Mouse (Mus musculus) layer of hippocampus, adult 8-10 months (tissue): ENCODE results near the gene Fam102a. TPM values are rescaled to one million over a fixed set of nuclear protein-coding genes. Genes with fewer than 3 reads are reported as not detected.

ENCODE experiments used
- DNase-seq, 2 experiments: peaks; one replicate each; pipeline ENCODE4 v3.0.0; 2022; ENCODE audit warnings: low spot score in 2 of 2
- total RNA-seq, 4 experiments: library from RNA; stranded (reverse); gene quantifications; 2 replicates each; pipeline ENCODE4 v1.2.4; 2022

The Fam102a gene
- total RNA-seq, 4 experiments from 2014 or later = 69.9 to 81.1 (median 75.7) TPM

DNA sequence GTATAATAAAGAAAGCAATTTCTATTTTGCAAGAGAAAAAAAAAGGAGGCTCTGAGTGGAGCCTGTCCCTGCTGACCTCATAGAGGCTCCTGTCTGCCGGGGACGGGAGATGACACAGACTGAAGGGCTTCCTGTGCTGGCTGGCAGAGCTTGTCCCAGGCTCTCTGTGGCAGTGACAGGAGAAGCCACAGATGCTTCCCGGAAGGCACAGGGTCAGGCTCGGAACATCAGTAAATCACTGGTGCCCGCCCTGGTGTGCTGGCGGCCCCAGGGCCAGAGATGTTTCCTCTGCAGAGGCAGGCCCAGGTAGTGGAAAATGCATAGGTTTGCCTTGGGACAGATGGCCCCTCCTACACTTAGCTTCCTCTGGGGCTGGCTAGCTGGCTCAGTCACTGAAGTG, 20.8 kb upstream of the Fam102a start:
- no peak for DNase-seq

DNA sequence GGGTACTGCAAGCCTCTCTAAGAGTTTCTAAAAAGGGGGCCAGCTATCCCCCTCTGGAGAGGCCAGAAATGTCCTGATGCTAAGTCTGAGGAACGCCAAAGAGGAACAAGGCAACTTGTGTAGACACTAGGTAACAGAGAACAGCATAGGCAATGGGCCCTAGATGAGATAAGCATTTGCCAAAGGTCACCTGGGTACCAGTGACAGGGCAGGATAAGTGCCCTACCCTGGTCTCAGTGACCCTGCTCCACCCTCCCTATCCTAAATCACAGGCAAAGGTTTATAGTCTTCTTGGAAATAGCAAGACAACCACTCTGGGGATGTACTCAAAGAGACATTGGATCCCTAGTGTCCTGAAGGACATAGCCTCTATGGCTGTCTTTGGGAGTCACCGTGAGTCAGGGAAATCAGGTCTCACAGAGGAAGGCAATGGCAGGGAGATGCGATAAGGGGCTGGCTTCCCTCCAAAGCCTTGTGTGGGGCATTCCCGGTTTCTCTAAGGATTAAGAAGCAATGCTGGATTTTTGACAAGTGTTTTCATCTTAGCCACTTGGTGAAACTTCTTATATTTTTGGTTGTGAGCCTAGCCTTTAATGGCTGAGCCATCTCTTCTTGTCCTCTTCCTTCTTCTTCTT, 17.8 kb upstream of the Fam102a start:
- no peak for DNase-seq

GRCm38 (mm10) chr2:32520034-32520990, 14.8 kb upstream of the Fam102a start:
- DNase-seq = no peak

DNA sequence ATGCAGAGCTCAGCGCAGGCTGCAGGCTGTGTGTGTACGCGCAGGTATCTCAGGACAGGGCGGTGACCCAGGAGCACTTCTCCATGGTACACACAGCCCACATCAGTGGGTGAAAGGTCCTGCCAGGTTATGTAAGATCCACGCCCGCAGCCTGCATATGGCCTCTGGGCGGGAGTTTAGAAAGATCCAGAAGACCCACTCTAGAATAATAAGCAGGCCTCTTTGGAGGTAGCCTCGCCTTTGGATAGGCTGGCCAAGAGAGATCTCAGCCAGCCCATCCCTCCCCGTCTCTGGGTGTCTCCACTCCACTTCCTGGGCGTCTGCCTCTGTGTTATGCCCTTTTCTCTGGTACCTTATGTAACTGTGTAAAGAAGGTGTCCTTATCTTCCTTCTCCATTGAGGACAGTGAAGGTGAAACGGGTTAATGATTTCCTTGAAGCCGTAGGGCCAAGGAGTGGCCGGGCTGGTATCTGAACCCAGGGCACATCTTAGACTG, 10.5 kb upstream of the Fam102a start:
- DNase-seq = no peak

DNA sequence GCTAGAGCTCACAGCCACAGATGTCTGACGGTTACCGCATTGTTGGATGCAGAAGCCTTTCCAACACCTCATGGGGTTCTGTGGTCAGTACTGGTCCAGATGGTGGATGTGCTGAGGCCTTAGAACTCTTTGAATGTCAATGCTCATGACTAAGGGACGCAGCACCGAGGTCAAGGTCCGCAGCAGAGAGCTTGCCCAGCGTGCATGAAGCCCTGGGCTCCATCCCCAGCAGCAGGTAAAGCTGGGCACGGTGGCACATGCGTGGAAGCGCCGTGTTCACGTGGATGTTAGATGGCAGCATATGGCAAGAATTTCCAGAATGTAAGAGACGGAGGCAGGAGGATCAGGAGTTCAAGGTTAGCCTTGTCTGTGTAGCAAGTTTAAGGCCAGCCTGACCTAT, 9.3 kb upstream of the Fam102a start:
- DNase-seq = no peak

- no peak for DNase-seq
Measured at GRCm38 (mm10) chr2:32527468-32527966, 7.6 kb upstream of the Fam102a start.

- DNase-seq = no peak
Measured at GRCm38 (mm10) chr2:32528326-32528725, 6.8 kb upstream of the Fam102a start.

GRCm38 (mm10) chr2:32530479-32530878, 4.7 kb upstream of the Fam102a start:
- no peak for DNase-seq

GRCm38 (mm10) chr2:32533163-32533562, 2.0 kb upstream of the Fam102a start:
- no peak for DNase-seq

GRCm38 (mm10) chr2:32534061-32534732, 935 bp upstream of the Fam102a start:
- DNase-seq = no peak

GRCm38 (mm10) chr2:32535501-32535991, 414 bp downstream of the Fam102a start:
- DNase-seq = no peak

DNA sequence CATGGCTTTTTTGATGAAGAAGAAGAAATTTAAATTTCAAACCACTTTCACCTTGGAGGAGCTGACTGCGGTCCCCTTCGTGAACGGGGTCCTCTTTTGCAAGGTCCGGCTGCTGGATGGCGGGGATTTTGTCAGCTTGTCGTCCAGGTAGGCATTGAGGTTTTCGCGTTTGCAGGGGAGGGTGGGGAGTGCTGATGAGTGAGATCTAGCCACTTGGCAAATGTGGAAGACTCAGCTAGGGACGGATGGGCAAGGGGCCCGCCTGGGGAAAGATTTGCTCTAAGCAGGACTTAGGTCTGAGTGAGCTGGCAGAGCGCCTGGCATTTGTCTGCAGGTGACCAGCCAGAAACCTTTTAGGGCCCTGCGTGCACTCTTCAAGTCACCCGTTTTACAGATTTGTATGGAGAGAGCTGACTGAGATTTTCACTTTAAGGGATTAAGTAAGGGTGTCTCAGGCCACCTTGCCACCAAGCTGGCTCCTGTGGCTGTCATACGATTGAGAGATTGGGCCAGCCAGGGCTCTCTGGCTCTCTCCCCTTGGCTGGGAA, 1.0 kb downstream of the Fam102a start:
- DNase-seq = no peak

- DNase-seq = peak; percentile 60 to 69
Measured at GRCm38 (mm10) chr2:32536634-32537359, 1.7 kb downstream of the Fam102a start.

DNA sequence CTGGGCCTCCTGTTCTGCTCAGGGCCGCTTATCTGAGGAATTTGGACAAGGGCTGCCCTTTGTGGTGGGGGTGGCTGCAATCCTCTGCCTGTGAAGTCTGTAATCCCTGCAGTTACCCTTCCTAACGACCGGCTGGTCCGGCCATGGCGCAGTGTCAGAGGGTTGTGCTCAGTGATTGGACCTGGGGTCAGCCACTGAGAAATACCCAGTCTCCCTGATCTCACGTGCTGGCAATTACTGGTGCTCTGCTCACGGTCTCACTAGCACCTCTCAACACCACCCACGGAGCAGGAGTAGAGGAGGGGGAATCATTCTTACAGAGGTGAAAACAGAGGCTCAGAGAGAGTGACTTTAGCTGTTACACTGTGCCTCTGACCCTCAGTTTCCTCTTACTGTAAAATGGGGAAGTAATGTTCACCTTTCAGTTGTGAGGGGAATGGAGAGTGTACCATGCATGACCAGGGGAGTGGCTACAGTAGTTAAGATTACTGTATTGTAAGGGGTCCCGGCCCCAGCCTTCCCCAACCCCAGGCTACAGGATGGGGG, 2.3 kb downstream of the Fam102a start:
- DNase-seq = no peak

DNA sequence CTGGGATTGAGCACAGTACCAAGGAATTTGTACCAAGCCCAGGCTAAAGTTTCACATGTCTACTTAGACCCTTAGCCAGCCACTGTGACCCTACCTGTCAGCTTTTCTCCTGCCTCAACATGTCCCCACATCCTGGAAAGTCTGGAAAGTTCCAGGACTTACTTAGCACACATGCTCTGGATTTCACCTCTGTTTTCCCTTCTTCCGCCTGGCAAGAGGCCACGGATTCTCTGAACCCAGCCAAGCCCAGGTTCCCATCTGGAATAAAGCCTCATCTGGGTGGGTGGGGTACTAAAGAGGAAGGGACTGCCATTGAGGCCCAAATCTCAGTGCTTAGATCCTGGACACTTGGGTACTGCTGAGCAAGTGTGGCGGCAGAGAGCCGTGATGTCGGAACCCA, 2.8 kb downstream of the Fam102a start:
- DNase-seq = no peak

GRCm38 (mm10) chr2:32538461-32538860, 3.3 kb downstream of the Fam102a start:
- DNase-seq = no peak

DNA sequence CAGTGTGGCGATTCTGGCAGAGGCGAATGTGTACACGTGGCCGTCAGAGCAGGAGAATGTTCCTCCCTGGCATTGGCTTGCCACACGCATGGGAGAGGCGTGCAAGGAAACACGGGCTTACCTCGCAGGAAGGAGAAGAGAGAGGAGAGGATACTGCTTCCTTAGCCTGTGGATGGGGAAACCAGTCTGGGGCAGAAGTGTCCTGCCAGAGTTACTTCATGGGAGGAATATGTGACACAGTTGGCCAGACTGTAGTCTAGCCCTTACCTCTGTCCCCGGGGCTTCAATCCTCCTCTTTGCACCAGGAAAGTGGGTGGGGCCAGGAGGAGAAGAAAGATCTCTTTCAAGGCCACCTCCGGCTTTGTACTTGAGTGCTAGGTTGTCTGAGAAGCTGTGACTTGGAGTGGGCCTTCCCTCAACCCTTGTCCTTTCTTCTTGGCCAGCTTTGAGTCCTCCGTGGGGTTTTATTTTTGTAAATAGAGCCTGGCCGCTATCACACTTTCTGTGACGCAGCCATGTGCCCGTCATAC, 4.4 kb downstream of the Fam102a start:
- DNase-seq = no peak

- no peak for DNase-seq
Measured at GRCm38 (mm10) chr2:32541333-32541908, 6.3 kb downstream of the Fam102a start.

DNA sequence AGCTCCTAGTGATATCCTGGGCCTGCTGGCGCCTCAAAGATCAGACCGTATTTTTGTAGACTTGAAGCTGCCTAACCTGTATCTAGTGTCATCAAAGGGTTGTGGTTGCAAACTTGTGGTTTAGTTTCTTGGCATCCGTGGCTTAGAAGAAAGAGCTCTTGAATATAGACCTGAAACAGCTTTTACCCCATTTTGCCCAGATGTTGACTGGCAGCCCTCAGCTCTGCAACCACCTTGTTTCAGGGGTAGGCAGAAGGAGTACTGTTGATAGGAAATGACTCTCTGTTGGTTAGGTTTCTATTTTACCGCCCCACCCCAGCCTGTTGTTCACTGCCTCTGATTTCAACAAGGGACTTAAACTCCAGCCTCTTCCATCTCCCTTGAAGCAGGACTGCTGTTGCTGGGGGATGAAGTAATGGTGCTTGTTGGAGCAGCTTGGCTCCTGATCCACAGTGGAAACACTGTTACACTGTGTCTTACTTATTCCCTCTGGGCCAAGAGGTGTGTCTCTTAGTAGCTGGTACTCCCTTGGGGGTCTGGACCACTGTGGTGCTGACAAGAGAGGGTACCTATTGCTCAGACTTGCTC, 6.9 kb downstream of the Fam102a start:
- DNase-seq = no peak
